Mouse (Mus musculus) neutrophil, adult 5-6 weeks (primary cell): ENCODE data around the gene Abcb6. TPM values are rescaled to one million over a fixed set of nuclear protein-coding genes. Genes with fewer than 3 reads are reported as not detected.

Experiments
- ATAC-seq: fragments of 151-379, 151-347 bp; 2 replicates; pipeline ENCODE4 v1.8.0; 2017; ENCODE audit warnings: mild to moderate bottlenecking, moderate TSS enrichment; ENCODE audit not compliant: insufficient number of reproducible peaks, poor library complexity, low FRiP score, severe bottlenecking; ENCODE audit errors: extremely low read depth
- total RNA-seq: library from RNA; stranded (forward); fragments of 200-1000 nt; gene quantifications from 2 replicates; pipeline ENCODE4 v1.2.3, GENCODE M21; 2017

The Abcb6 gene
- total RNA-seq, 1 experiment from 2014 or later: 2.1 TPM

DNA sequence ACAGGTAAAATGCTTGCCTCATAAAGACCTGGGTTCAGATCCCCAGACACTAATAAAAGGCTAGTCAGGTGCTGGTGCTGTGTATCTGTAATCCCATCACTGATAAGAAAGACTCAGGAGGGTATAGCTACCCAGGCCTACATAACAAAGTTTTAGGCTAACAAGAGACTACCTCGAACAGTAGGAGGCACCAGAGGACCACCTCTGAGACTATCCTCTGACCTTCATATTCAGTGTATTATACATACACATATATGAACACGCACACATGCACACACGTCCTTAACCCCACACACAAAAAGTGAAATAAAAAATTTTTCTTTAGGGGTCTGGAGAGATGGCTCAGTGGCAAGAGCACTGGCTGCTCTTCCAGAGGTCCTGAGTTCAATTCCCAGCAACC is 58.0 kb downstream of the Abcb6 start:
- ATAC-seq: no peak

Other genes with a start within 250 kb of the Abcb6 start
- gene Cfap65, start 244.8 kb downstream of the Abcb6 start, total RNA-seq: not detected in 2 replicates
- gene Ihh, start 228.7 kb downstream of the Abcb6 start, total RNA-seq: not detected in 2 replicates
- 8.3 and 8.5 TPM in 2 replicates for gene Nhej1, start 55.2 kb downstream of the Abcb6 start, total RNA-seq
- gene Slc23a3, start 46.5 kb downstream of the Abcb6 start, total RNA-seq: 0.37 TPM in 1 of 2 replicates, not detected in the other
- gene Cnppd1, start 37.7 kb downstream of the Abcb6 start, total RNA-seq: 126 and 131 TPM in 2 replicates
- 49.4 and 85.1 TPM in 2 replicates for gene Retreg2, start 37.6 kb downstream of the Abcb6 start, total RNA-seq
- 62.7 and 63.7 TPM in 2 replicates for gene Zfand2b, start 11.7 kb downstream of the Abcb6 start, total RNA-seq
- gene Ankzf1, start 11.8 kb upstream of the Abcb6 start, total RNA-seq: 59.0 and 64.9 TPM in 2 replicates
- gene Atg9a, start 11.8 kb upstream of the Abcb6 start, total RNA-seq: 18.2 and 26.2 TPM in 2 replicates
- 13.3 and 16.2 TPM in 2 replicates for gene Glb1l, start 30.4 kb upstream of the Abcb6 start, total RNA-seq
- 60.2 and 75.4 TPM in 2 replicates for gene Stk16, start 30.4 kb upstream of the Abcb6 start, total RNA-seq
- 77.0 and 83.7 TPM in 2 replicates for gene Tuba4a, start 39.5 kb upstream of the Abcb6 start, total RNA-seq
- gene A630095N17Rik, start 51.7 kb upstream of the Abcb6 start, total RNA-seq: not detected in 2 replicates
- 39.7 and 54.4 TPM in 2 replicates for gene Dnajb2, start 56.0 kb upstream of the Abcb6 start, total RNA-seq
- gene Ptprn, start 84.1 kb upstream of the Abcb6 start, total RNA-seq: not detected in 2 replicates
- not detected in 2 replicates for gene Resp18, start 98.0 kb upstream of the Abcb6 start, total RNA-seq
- 33.1 and 39.0 TPM in 2 replicates for gene Dnpep, start 137.6 kb upstream of the Abcb6 start, total RNA-seq
- gene Des, start 179.9 kb upstream of the Abcb6 start, total RNA-seq: not detected in 2 replicates
- gene Speg, start 194.9 kb upstream of the Abcb6 start, total RNA-seq: not detected in 2 replicates